Mouse (Mus musculus) MEL (cell line): ENCODE data around the gene Pigs. TPM values are rescaled to one million over a fixed set of nuclear protein-coding genes. Genes with fewer than 3 reads are reported as not detected.

Experiments
- DNase-seq: peaks from one replicate; pipeline ENCODE4 v3.0.0; 2011; ENCODE audit warnings: low read depth, low spot score
- H3K27ac ChIP-seq: 2 replicates; pipeline ENCODE4 v1.5.1; 2012; ENCODE audit warnings: low read depth, mild to moderate bottlenecking, control low read depth, low read length, moderate library complexity; ENCODE audit not compliant: control insufficient read depth
- H3K27me3 ChIP-seq, 2 experiments: fragments of 150-350 bp in 1 of 2; sonication (generic) in 1 of 2; 2 replicates each; pipeline ENCODE4 v1.6.1; 2012; ENCODE audit warnings: low read length in 2 of 2, mild to moderate bottlenecking in 2 of 2, improper control_type of control experiment in 1 of 2, moderate library complexity in 1 of 2; ENCODE audit not compliant: insufficient read depth in 2 of 2, control insufficient read depth in 1 of 2
- H3K36me3 ChIP-seq, 2 experiments: 2 replicates each; pipeline ENCODE4 v1.6.1; 2012 to 2014; ENCODE audit warnings: low read length in 2 of 2, improper control_type of control experiment in 1 of 2, inconsistent platforms in 1 of 2, mild to moderate bottlenecking in 1 of 2; ENCODE audit not compliant: insufficient read depth in 2 of 2, control insufficient read depth in 1 of 2
- H3K4me1 ChIP-seq, 2 experiments: fragments of 150-350 bp in 1 of 2; sonication (generic) in 1 of 2; 2 replicates each; pipeline ENCODE4 v1.6.1; 2012; ENCODE audit warnings: low read length in 2 of 2, improper control_type of control experiment in 1 of 2, mild to moderate bottlenecking in 1 of 2; ENCODE audit not compliant: insufficient read depth in 2 of 2, control insufficient read depth in 1 of 2
- H3K4me3 ChIP-seq, 2 experiments: fragments of 150-350 bp in 1 of 2; sonication (generic) in 1 of 2; 2 replicates each; pipeline ENCODE4 v1.5.1; 2012; ENCODE audit warnings: low read depth in 2 of 2, low read length in 2 of 2, mild to moderate bottlenecking in 2 of 2, moderate library complexity in 2 of 2, control low read depth in 1 of 2, improper control_type of control experiment in 1 of 2; ENCODE audit not compliant: control insufficient read depth in 1 of 2, insufficient read depth in 1 of 2
- H3K79me2 ChIP-seq: 2 replicates; pipeline ENCODE4 v1.6.1; 2012; ENCODE audit warnings: mild to moderate bottlenecking, low read length, moderate library complexity; ENCODE audit not compliant: control insufficient read depth, poor library complexity, insufficient read depth
- H3K9ac ChIP-seq: 2 replicates; pipeline ENCODE4 v1.6.1; 2012; ENCODE audit warnings: low read depth, mild to moderate bottlenecking, control low read depth, low read length, moderate library complexity; ENCODE audit not compliant: control insufficient read depth, poor library complexity, severe bottlenecking
- H3K9me3 ChIP-seq: fragments of 150-350 bp; sonication (generic); replicated peaks from 2 replicates; pipeline ENCODE4 v1.6.1; 2012; ENCODE audit warnings: mild to moderate bottlenecking, low read length, improper control_type of control experiment, moderate library complexity; ENCODE audit not compliant: insufficient read depth
- BHLHE40 ChIP-seq: IDR thresholded peaks from 2 replicates; pipeline ENCODE4 v1.6.1; 2012; ENCODE audit warnings: low read depth, mild to moderate bottlenecking, inconsistent platforms, low read length, improper control_type of control experiment, borderline replicate concordance
- CHD2 ChIP-seq: IDR thresholded peaks from 2 replicates; pipeline ENCODE4 v1.6.1; 2011; ENCODE audit warnings: low read length, improper control_type of control experiment
- CTCF ChIP-seq, 3 experiments: IDR thresholded peaks in 2 of 3; conservative IDR thresholded peaks in 1 of 3; 2 replicates each; pipeline ENCODE4 v1.5.1; 2011 to 2012; ENCODE audit warnings: low read length in 3 of 3, low read depth in 2 of 3, mild to moderate bottlenecking in 2 of 3, improper control_type of control experiment in 1 of 3, inconsistent platforms in 1 of 3, mixed read lengths in 1 of 3, moderate library complexity in 1 of 3; ENCODE audit not compliant: control insufficient read depth in 1 of 3, insufficient read depth in 1 of 3, poor library complexity in 1 of 3, severe bottlenecking in 1 of 3
- ELF1 ChIP-seq: IDR thresholded peaks from 2 replicates; pipeline ENCODE4 v1.6.1; 2014; ENCODE audit warnings: low read depth, mild to moderate bottlenecking, inconsistent platforms, low read length, improper control_type of control experiment, moderate library complexity
- ETS1 ChIP-seq: IDR thresholded peaks from 2 replicates; pipeline ENCODE4 v1.6.1; 2012; ENCODE audit warnings: low read depth, mild to moderate bottlenecking, inconsistent platforms, low read length, improper control_type of control experiment, moderate library complexity
- GABPA ChIP-seq: IDR thresholded peaks from 2 replicates; pipeline ENCODE4 v1.6.1; 2012; ENCODE audit warnings: low read depth, mild to moderate bottlenecking, inconsistent platforms, low read length, improper control_type of control experiment, moderate library complexity
- KAT2A ChIP-seq: conservative IDR thresholded peaks from 2 replicates; pipeline ENCODE4 v1.6.1; 2012; ENCODE audit warnings: low read depth, low read length, improper control_type of control experiment, inconsistent platforms
- MAFK ChIP-seq: IDR thresholded peaks from 2 replicates; pipeline ENCODE4 v1.6.1; 2011; ENCODE audit warnings: low read depth, mild to moderate bottlenecking, low read length, improper control_type of control experiment, borderline replicate concordance
- MAX ChIP-seq: IDR thresholded peaks from 2 replicates; pipeline ENCODE4 v1.6.1; 2011; ENCODE audit warnings: low read length, improper control_type of control experiment
- MAZ ChIP-seq: IDR thresholded peaks from 2 replicates; pipeline ENCODE4 v1.6.1; 2012; ENCODE audit warnings: low read depth, mild to moderate bottlenecking, inconsistent platforms, low read length, improper control_type of control experiment
- MXI1 ChIP-seq: IDR thresholded peaks from 2 replicates; pipeline ENCODE4 v1.6.1; 2011; ENCODE audit warnings: mild to moderate bottlenecking, low read depth, low read length, improper control_type of control experiment
- MYC ChIP-seq: IDR thresholded peaks from 2 replicates; pipeline ENCODE4 v1.6.1; 2011; ENCODE audit warnings: low read depth, mild to moderate bottlenecking, low read length, improper control_type of control experiment, moderate library complexity
- NELFE ChIP-seq: IDR thresholded peaks from 2 replicates; pipeline ENCODE4 v1.6.1; 2011; ENCODE audit warnings: low read depth, low read length, improper control_type of control experiment
- NRF1 ChIP-seq: IDR thresholded peaks from 2 replicates; pipeline ENCODE4 v1.6.1; 2014; ENCODE audit warnings: low read depth, mild to moderate bottlenecking, inconsistent platforms, low read length, improper control_type of control experiment, moderate library complexity; ENCODE audit not compliant: poor library complexity, insufficient read depth, severe bottlenecking
- POLR2A ChIP-seq, 2 experiments: IDR thresholded peaks; 2 replicates each; pipeline ENCODE4 v1.6.1; 2011 to 2012; ENCODE audit warnings: low read length in 2 of 2, mild to moderate bottlenecking in 2 of 2, control low read depth in 1 of 2, improper control_type of control experiment in 1 of 2, low read depth in 1 of 2, moderate library complexity in 1 of 2; ENCODE audit not compliant: control insufficient read depth in 1 of 2, insufficient read depth in 1 of 2, poor library complexity in 1 of 2
- RCOR1 ChIP-seq: IDR thresholded peaks from 2 replicates; pipeline ENCODE4 v1.6.1; 2012; ENCODE audit warnings: low read depth, mild to moderate bottlenecking, inconsistent platforms, low read length, improper control_type of control experiment
- SIN3A ChIP-seq: IDR thresholded peaks from 2 replicates; pipeline ENCODE4 v1.6.1; 2012; ENCODE audit warnings: low read length, improper control_type of control experiment, inconsistent platforms
- SMC3 ChIP-seq: IDR thresholded peaks from 2 replicates; pipeline ENCODE4 v1.6.1; 2011; ENCODE audit warnings: low read depth, low read length, improper control_type of control experiment
- TAL1 ChIP-seq: IDR thresholded peaks from 2 replicates; pipeline ENCODE4 v1.6.1; 2012; ENCODE audit warnings: mild to moderate bottlenecking, inconsistent platforms, low read length, moderate library complexity, mixed read lengths
- TBP ChIP-seq: IDR thresholded peaks from 2 replicates; pipeline ENCODE4 v1.8.0; 2011; ENCODE audit warnings: low read depth, low read length, improper control_type of control experiment
- TCF12 ChIP-seq: IDR thresholded peaks from 2 replicates; pipeline ENCODE4 v1.6.1; 2014; ENCODE audit warnings: low read depth, mild to moderate bottlenecking, inconsistent platforms, low read length, improper control_type of control experiment, moderate library complexity
- UBTF ChIP-seq: IDR thresholded peaks from 2 replicates; pipeline ENCODE4 v1.6.1; 2012; ENCODE audit warnings: low read depth, mild to moderate bottlenecking, inconsistent platforms, low read length, improper control_type of control experiment, moderate library complexity, borderline replicate concordance; ENCODE audit not compliant: insufficient read depth
- USF1 ChIP-seq: IDR thresholded peaks from 2 replicates; pipeline ENCODE4 v1.6.1; 2014; ENCODE audit warnings: low read depth, mild to moderate bottlenecking, inconsistent platforms, low read length, improper control_type of control experiment, moderate library complexity
- USF2 ChIP-seq, 2 experiments: IDR thresholded peaks; 2 replicates each; pipeline ENCODE4 v1.6.1; 2011 to 2012; ENCODE audit warnings: improper control_type of control experiment in 2 of 2, low read length in 2 of 2, borderline replicate concordance in 1 of 2, inconsistent platforms in 1 of 2, low read depth in 1 of 2, mild to moderate bottlenecking in 1 of 2; ENCODE audit not compliant: insufficient read depth in 1 of 2
- ZKSCAN1 ChIP-seq: IDR thresholded peaks from 2 replicates; pipeline ENCODE4 v1.6.1; 2012; ENCODE audit warnings: low read depth, mild to moderate bottlenecking, inconsistent platforms, low read length, improper control_type of control experiment, moderate library complexity
- ZMIZ1 ChIP-seq: IDR thresholded peaks from 2 replicates; pipeline ENCODE4 v1.6.1; 2012; ENCODE audit warnings: low read depth, mild to moderate bottlenecking, inconsistent platforms, low read length, improper control_type of control experiment, moderate library complexity
- polyA plus RNA-seq, 2 experiments: library from polyadenylated mRNA; stranded (reverse) in 1 of 2; unstranded in 1 of 2; fragments of >175 nt in 1 of 2; fragments of >200 nt in 1 of 2; gene quantifications; 2 replicates each; pipeline versions ENCODE4 v1.2.1 to v1.2.4; 2012; ENCODE audit warnings: low replicate concordance in 2 of 2, low read depth in 1 of 2; ENCODE audit not compliant: insufficient read length in 2 of 2, insufficient read depth in 1 of 2, missing spikeins in 1 of 2
- total RNA-seq: library from RNA; depleted of rRNA; stranded (reverse); fragments of 300-350 nt; gene quantifications from 2 replicates; pipeline ENCODE4 v1.2.3, GENCODE M21; 2012

Pigs gene
- total and polyA plus RNA-seq, 3 experiments: 28.5 to 97.1 (median 51.2) TPM

DNA sequence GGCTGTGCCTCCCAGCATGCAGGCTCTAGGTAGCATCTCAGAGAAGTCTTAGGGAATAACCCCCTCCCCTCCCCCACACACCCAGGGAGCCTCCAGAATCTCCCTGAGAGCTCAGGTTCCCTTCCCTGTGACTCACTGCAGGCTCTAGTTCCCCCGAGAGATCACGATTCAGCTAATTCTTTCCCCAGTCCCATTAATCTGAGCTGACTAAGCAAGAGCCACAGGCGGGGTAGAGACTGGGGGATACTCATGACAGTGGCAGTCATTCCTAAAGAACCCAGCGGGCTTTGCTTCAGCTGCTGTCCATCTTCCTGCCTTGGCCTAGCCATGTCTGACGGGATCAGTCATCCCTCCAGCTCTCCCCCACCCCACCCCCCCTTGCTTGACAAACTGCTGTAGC, 54.5 kb downstream of the Pigs start:
- DNase-seq: no peak
- no peaks in the 10 kb centered on the region for H3K36me3 ChIP-seq
- H3K4me1 ChIP-seq: no peaks in the 10 kb centered on the region
- no peak for TF ChIP-seq UBTF
- no peak for TF ChIP-seq ELF1
- TF ChIP-seq MXI1: no peak
- TF ChIP-seq TCF12: no peak
- no peak for TF ChIP-seq MAFK
- TF ChIP-seq NELFE: no peak
- no peak for TF ChIP-seq ZKSCAN1
- no peak for TF ChIP-seq MYC
- TF ChIP-seq KAT2A: no peak
- TF ChIP-seq GABPA: no peak
- TF ChIP-seq RCOR1: no peak
- no peak for TF ChIP-seq ZMIZ1
- no peak for TF ChIP-seq SIN3A
- no peak overlapping the region for H3K27ac ChIP-seq
- H3K27me3 ChIP-seq: peaks cover 27 to 41% of the 10 kb centered on the region in 2 experiments
- H3K4me3 ChIP-seq: no peak overlapping the region
- H3K79me2 ChIP-seq: no peaks in the 10 kb centered on the region
- H3K9me3 ChIP-seq: no peaks in the 10 kb centered on the region
- H3K9ac ChIP-seq: no peak overlapping the region

GRCm38 (mm10) chr11:78385776-78386175, 57.6 kb downstream of the Pigs start:
- TF ChIP-seq SMC3: no peak
- TF ChIP-seq CHD2: no peak
- TF ChIP-seq ZKSCAN1: no peak
- TF ChIP-seq MAX: no peak
- no peak overlapping the region for H3K4me3 ChIP-seq
- no peak for DNase-seq
- no peak overlapping the region for H3K27ac ChIP-seq
- peaks cover 11 to 25% of the 10 kb centered on the region in 2 experiments for H3K27me3 ChIP-seq
- no peaks in the 10 kb centered on the region for H3K4me1 ChIP-seq
- no peaks in the 10 kb centered on the region for H3K36me3 ChIP-seq
- H3K9ac ChIP-seq: no peak overlapping the region
- H3K9me3 ChIP-seq: no peaks in the 10 kb centered on the region
- H3K79me2 ChIP-seq: no peaks in the 10 kb centered on the region

DNA sequence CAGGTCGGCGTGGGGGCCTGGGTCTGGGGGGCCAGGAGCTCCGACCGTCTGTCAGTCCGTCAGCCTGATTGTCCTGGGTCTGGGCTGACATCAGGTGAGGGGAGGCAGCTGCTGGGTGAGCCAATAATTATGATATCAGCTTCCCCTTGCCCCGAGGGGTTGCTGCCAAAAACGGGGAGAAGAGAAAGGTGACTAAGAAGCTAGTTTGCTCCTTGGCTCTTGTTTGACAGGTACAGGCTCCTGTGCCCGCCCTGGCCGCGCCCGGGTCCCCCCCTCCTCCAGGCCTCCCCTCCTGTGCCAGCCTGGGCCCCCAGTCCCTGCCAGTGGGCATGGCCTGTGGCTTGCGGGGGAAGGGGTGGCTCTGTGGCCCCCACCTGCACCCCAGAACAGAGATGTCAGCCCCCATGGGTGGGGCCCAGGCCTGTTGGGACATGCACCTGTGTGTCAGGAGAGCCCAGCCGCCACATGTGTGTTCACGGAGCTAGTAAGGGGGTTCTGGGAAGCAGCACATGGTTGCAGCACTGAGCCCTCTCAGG, 58.4 kb downstream of the Pigs start, which contains the start of gene Foxn1:
Gene Foxn1, minus strand, starts transcription at position 51 of the 536 bp plus-strand sequence.
- Histone ChIP-seq H3K36me3 (no peaks in the 10 kb centered on the region), H3K79me2 (no peaks in the 10 kb centered on the region), H3K27me3 (peaks cover 10 to 26% of the 10 kb centered on the region in 2 experiments), H3K4me3 (no peak within 1 kb of the TSS), H3K9ac (no peak within 1 kb of the TSS), H3K27ac (no peak within 1 kb of the TSS), H3K4me1 (no peaks in the 10 kb centered on the region), H3K9me3 (no peaks in the 10 kb centered on the region)
- no peak for DNase-seq
- TF ChIP-seq POLR2A (IDR thresholded peaks at IDR 0.05; ENCODE audit: control insufficient read depth in 1 of 2, insufficient read depth in 1 of 2, low read depth in 1 of 2, low read length in 2 of 2, poor library complexity in 1 of 2): no peak
- no peak for TF ChIP-seq SIN3A
- TF ChIP-seq TAL1: no peak
- no peak for TF ChIP-seq KAT2A
- no peak for TF ChIP-seq BHLHE40
- TF ChIP-seq ZKSCAN1: no peak
- TF ChIP-seq ZMIZ1: no peak
- no peak for TF ChIP-seq MYC
- no peak for TF ChIP-seq USF1
- no peak for TF ChIP-seq NRF1
- no peak for TF ChIP-seq CTCF (IDR thresholded peaks at IDR 0.05 in 2 of 3, conservative IDR thresholded peaks at IDR 0.05 in 1 of 3; ENCODE audit: control insufficient read depth in 1 of 3, insufficient read depth in 1 of 3, low read depth in 2 of 3, low read length in 3 of 3, poor library complexity in 1 of 3, severe bottlenecking in 1 of 3)
- TF ChIP-seq ETS1: no peak
- TF ChIP-seq UBTF: no peak
- TF ChIP-seq USF2 (IDR thresholded peaks at IDR 0.05; ENCODE audit: borderline replicate concordance in 1 of 2, insufficient read depth in 1 of 2, low read depth in 1 of 2, low read length in 2 of 2): no peak
- no peak for TF ChIP-seq TCF12
- TF ChIP-seq TBP: no peak
- no peak for TF ChIP-seq MAZ
